Mouse (Mus musculus): ENCODE results near the gene Palm2. TPM values are rescaled to one million over a fixed set of nuclear protein-coding genes. Genes with fewer than 3 reads are reported as not detected.

Palm2 gene
- total RNA-seq, 1 experiment: 1.8 TPM

- Histone ChIP-seq H3K27ac (ENCODE audit: insufficient read depth, low read depth, low read length, poor library complexity, severe bottlenecking) (peak overlapping the region; percentile 29; the same call in 1 of the 2 replicates), H3K4me1 (ENCODE audit: control insufficient read depth in 2 of 2, insufficient read depth in 2 of 2, low read length in 2 of 2, poor library complexity in 1 of 2) (peaks cover 0 to 7% of the 10 kb centered on the region in 2 experiments; a peak in 3 of 4 replicates), H3K4me3 (ENCODE audit: insufficient read depth in 1 of 2, low read depth in 1 of 2, low read length in 2 of 2, poor library complexity in 1 of 2, severe bottlenecking in 1 of 2) (peak overlapping the region; percentile 29 to 42; a peak in 3 of 4 replicates), H3K9me3 (ENCODE audit: control insufficient read depth, insufficient read depth, low read depth, low read length) (no peaks in the 10 kb centered on the region), H3K9ac (ENCODE audit: insufficient read depth, low read depth, low read length, poor library complexity, severe bottlenecking) (peak overlapping the region; percentile 30; the same call in 1 of the 2 replicates), H3K36me3 (ENCODE audit: control insufficient read depth, insufficient read depth, low read length, poor library complexity, severe bottlenecking) (no peaks in the 10 kb centered on the region)
- in situ Hi-C loops (cut with MboI; ENCODE audit: low sequenced_read_pairs in 2 of 2, unreplicated experiment in 2 of 2): loop anchor here in 1 of 2 experiments (25.0 kb wide), 2 partner anchors 213 to 413 kb away; no protein-coding TSS in a partner anchor
- DNase-seq (ENCODE audit: low read depth, low spot score): no peak
- TF ChIP-seq MAFK (IDR thresholded peaks at IDR 0.05; ENCODE audit: insufficient read depth, low read depth, low read length) (no peak), ZNF384 (IDR thresholded peaks at IDR 0.05; ENCODE audit: low read depth, low read length) (no peak), CHD2 (IDR thresholded peaks at IDR 0.05; ENCODE audit: low read depth, low read length) (no peak), ZC3H11A (IDR thresholded peaks at IDR 0.05; ENCODE audit: borderline replicate concordance, low read depth, low read length) (no peak), HCFC1 (IDR thresholded peaks at IDR 0.05; ENCODE audit: borderline replicate concordance, insufficient read depth, low read length) (no peak)
These were observed 240.3 kb downstream of the Palm2 start for GRCm38 (mm10) chr4:57674351-57674750.

GRCm38 (mm10) chr4:57675387-57675786 lies 241.3 kb downstream of the Palm2 start:
- in situ Hi-C loops (cut with MboI; ENCODE audit: low sequenced_read_pairs in 2 of 2, unreplicated experiment in 2 of 2): no loop called here
- H3K9ac ChIP-seq (ENCODE audit: insufficient read depth, low read depth, low read length, poor library complexity, severe bottlenecking): no peak overlapping the region; the same call in 1 of the 2 replicates

GRCm38 (mm10) chr4:57677916-57678315 lies 243.9 kb downstream of the Palm2 start:
- TF ChIP-seq ZC3H11A (IDR thresholded peaks at IDR 0.05; ENCODE audit: borderline replicate concordance, low read depth, low read length) (no peak), HCFC1 (IDR thresholded peaks at IDR 0.05; ENCODE audit: borderline replicate concordance, insufficient read depth, low read length) (no peak), MAFK (IDR thresholded peaks at IDR 0.05; ENCODE audit: insufficient read depth, low read depth, low read length) (no peak), CHD2 (IDR thresholded peaks at IDR 0.05; ENCODE audit: low read depth, low read length) (no peak), ZNF384 (IDR thresholded peaks at IDR 0.05; ENCODE audit: low read depth, low read length) (no peak)
- DNase-seq (ENCODE audit: low read depth, low spot score): no peak
- Histone ChIP-seq H3K36me3 (ENCODE audit: control insufficient read depth, insufficient read depth, low read length, poor library complexity, severe bottlenecking) (no peaks in the 10 kb centered on the region), H3K4me3 (ENCODE audit: insufficient read depth in 1 of 2, low read depth in 1 of 2, low read length in 2 of 2, poor library complexity in 1 of 2, severe bottlenecking in 1 of 2) (no peak overlapping the region), H3K4me1 (ENCODE audit: control insufficient read depth in 2 of 2, insufficient read depth in 2 of 2, low read length in 2 of 2, poor library complexity in 1 of 2) (peaks cover 2 to 13% of the 10 kb centered on the region in 2 experiments; a peak in 3 of 4 replicates), H3K9me3 (ENCODE audit: control insufficient read depth, insufficient read depth, low read depth, low read length) (no peaks in the 10 kb centered on the region), H3K27ac (ENCODE audit: insufficient read depth, low read depth, low read length, poor library complexity, severe bottlenecking) (no peak overlapping the region), H3K9ac (ENCODE audit: insufficient read depth, low read depth, low read length, poor library complexity, severe bottlenecking) (no peak overlapping the region)
- in situ Hi-C loops (cut with MboI; ENCODE audit: low sequenced_read_pairs in 2 of 2, unreplicated experiment in 2 of 2): no loop called here

More at GRCm38 (mm10) chr4:57675387-57675786, 241.3 kb downstream of the Palm2 start:
- peaks cover 0 to 7% of the 10 kb centered on the region in 2 experiments; a peak in 3 of 4 replicates for H3K4me1 ChIP-seq (ENCODE audit: control insufficient read depth in 2 of 2, insufficient read depth in 2 of 2, low read length in 2 of 2, poor library complexity in 1 of 2)
- H3K27ac ChIP-seq (ENCODE audit: insufficient read depth, low read depth, low read length, poor library complexity, severe bottlenecking): peak overlapping the region; percentile 33; the same call in 1 of the 2 replicates
- no peaks in the 10 kb centered on the region for H3K9me3 ChIP-seq (ENCODE audit: control insufficient read depth, insufficient read depth, low read depth, low read length)
- no peaks in the 10 kb centered on the region for H3K36me3 ChIP-seq (ENCODE audit: control insufficient read depth, insufficient read depth, low read length, poor library complexity, severe bottlenecking)
- no peak for DNase-seq (ENCODE audit: low read depth, low spot score)
- TF ChIP-seq ZC3H11A (IDR thresholded peaks at IDR 0.05; ENCODE audit: borderline replicate concordance, low read depth, low read length) (no peak), ZNF384 (IDR thresholded peaks at IDR 0.05; ENCODE audit: low read depth, low read length) (no peak), MAFK (IDR thresholded peaks at IDR 0.05; ENCODE audit: insufficient read depth, low read depth, low read length) (no peak), CHD2 (IDR thresholded peaks at IDR 0.05; ENCODE audit: low read depth, low read length) (no peak), HCFC1 (IDR thresholded peaks at IDR 0.05; ENCODE audit: borderline replicate concordance, insufficient read depth, low read length) (no peak)
- peak overlapping the region in 1 of 2 experiments; percentile 12; a peak in 1 of 4 replicates for H3K4me3 ChIP-seq (ENCODE audit: insufficient read depth in 1 of 2, low read depth in 1 of 2, low read length in 2 of 2, poor library complexity in 1 of 2, severe bottlenecking in 1 of 2)

- Histone ChIP-seq H3K4me3 (ENCODE audit: insufficient read depth in 1 of 2, low read depth in 1 of 2, low read length in 2 of 2, poor library complexity in 1 of 2, severe bottlenecking in 1 of 2) (no peak overlapping the region), H3K9me3 (ENCODE audit: control insufficient read depth, insufficient read depth, low read depth, low read length) (no peaks in the 10 kb centered on the region), H3K27ac (ENCODE audit: insufficient read depth, low read depth, low read length, poor library complexity, severe bottlenecking) (no peak overlapping the region), H3K4me1 (ENCODE audit: control insufficient read depth in 2 of 2, insufficient read depth in 2 of 2, low read length in 2 of 2, poor library complexity in 1 of 2) (peaks cover 2 to 16% of the 10 kb centered on the region in 2 experiments; a peak in 3 of 4 replicates), H3K36me3 (ENCODE audit: control insufficient read depth, insufficient read depth, low read length, poor library complexity, severe bottlenecking) (no peaks in the 10 kb centered on the region), H3K9ac (ENCODE audit: insufficient read depth, low read depth, low read length, poor library complexity, severe bottlenecking) (no peak overlapping the region)
- in situ Hi-C loops (cut with MboI; ENCODE audit: low sequenced_read_pairs in 2 of 2, unreplicated experiment in 2 of 2): no loop called here
- no peak for DNase-seq (ENCODE audit: low read depth, low spot score)
- TF ChIP-seq ZC3H11A (IDR thresholded peaks at IDR 0.05; ENCODE audit: borderline replicate concordance, low read depth, low read length) (no peak), ZNF384 (IDR thresholded peaks at IDR 0.05; ENCODE audit: low read depth, low read length) (no peak), MAFK (IDR thresholded peaks at IDR 0.05; ENCODE audit: insufficient read depth, low read depth, low read length) (no peak), HCFC1 (IDR thresholded peaks at IDR 0.05; ENCODE audit: borderline replicate concordance, insufficient read depth, low read length) (no peak), CHD2 (IDR thresholded peaks at IDR 0.05; ENCODE audit: low read depth, low read length) (no peak)
These were observed 245.0 kb downstream of the Palm2 start for GRCm38 (mm10) chr4:57678991-57679457.
